Mouse (Mus musculus): Measurements from ENCODE around the gene Ceacam3. TPM values are rescaled to one million over a fixed set of nuclear protein-coding genes. Genes with fewer than 3 reads are reported as not detected.
A peak's percentile ranks its signal among the peaks of the same experiment; 100 is the strongest.
"Not testable (repeated sequence)": the region's sequence is repeated elsewhere in the genome, so short reads cannot be mapped to it uniquely, and the experiment has no call there.

Gene Ceacam3
- polyA plus RNA-seq (2016; fragmentation: Nextera tagmentation; extraction: Ambion mirVana) = not detected in 2 replicates

- H3K36me3 ChIP-seq (replicated peaks) = no peaks in the 10 kb centered on the region
- DNase-seq (ENCODE audit: low spot score) = no peak
- WGBS = 86% methylated on average over 2 of the region's 2 CpGs
- no peak within 1 kb of the TSS for H3K4me3 ChIP-seq
- H3K9me3 ChIP-seq = peaks cover 59% of the 10 kb centered on the region
- H3K27ac ChIP-seq (replicated peaks) = no peak within 1 kb of the TSS
- H3K27me3 ChIP-seq (replicated peaks; ENCODE audit: low read depth, poor library complexity, severe bottlenecking) = no peaks in the 10 kb centered on the region
- no peaks in the 10 kb centered on the region for H3K4me1 ChIP-seq
Observed at GRCm38 (mm10) chr7:17149931-17150330, at the start of gene Ceacam3. Gene Ceacam3 (plus strand): TSS chr7:17150282.

GRCm38 (mm10) chr7:17101631-17102030 lies 48.5 kb upstream of the Ceacam3 start:
- not testable (repeated sequence) for H3K27me3 ChIP-seq (replicated peaks; ENCODE audit: low read depth, poor library complexity, severe bottlenecking); DNase-seq (ENCODE audit: low spot score); H3K36me3 ChIP-seq (replicated peaks); H3K27ac ChIP-seq (replicated peaks); H3K9me3 ChIP-seq; H3K4me3 ChIP-seq; H3K4me1 ChIP-seq
- 90% methylated on average over 13 of the region's 13 CpGs for WGBS

- Histone ChIP-seq H3K9me3 (peaks cover 12% of the 10 kb centered on the region; the same call in 1 of the 2 replicates), H3K27me3 (replicated peaks; ENCODE audit: low read depth, poor library complexity, severe bottlenecking) (no peaks in the 10 kb centered on the region), H3K27ac (replicated peaks) (no peak overlapping the region), H3K36me3 (replicated peaks) (no peaks in the 10 kb centered on the region), H3K4me3 (no peak overlapping the region), H3K4me1 (no peaks in the 10 kb centered on the region)
- no peak for DNase-seq (ENCODE audit: low spot score)
- WGBS = 87% methylated on average over 1 of the region's 1 CpGs
Observed at GRCm38 (mm10) chr7:17135307-17135706, 14.8 kb upstream of the Ceacam3 start.

GRCm38 (mm10) chr7:17155634-17156033 lies 5.6 kb downstream of the Ceacam3 start:
- peak; percentile 16 for DNase-seq (ENCODE audit: low spot score)
- H3K9me3 ChIP-seq = peaks cover 56% of the 10 kb centered on the region
- H3K4me3 ChIP-seq = no peak overlapping the region
- no peaks in the 10 kb centered on the region for H3K36me3 ChIP-seq (replicated peaks)
- no peaks in the 10 kb centered on the region for H3K4me1 ChIP-seq
- WGBS = 41% methylated on average over 2 of the region's 2 CpGs
- H3K27me3 ChIP-seq (replicated peaks; ENCODE audit: low read depth, poor library complexity, severe bottlenecking) = no peaks in the 10 kb centered on the region
- H3K27ac ChIP-seq (replicated peaks) = no peak overlapping the region

- Histone ChIP-seq H3K27ac (replicated peaks) (no peak overlapping the region), H3K4me1 (no peaks in the 10 kb centered on the region), H3K27me3 (replicated peaks; ENCODE audit: low read depth, poor library complexity, severe bottlenecking) (no peaks in the 10 kb centered on the region), H3K4me3 (no peak overlapping the region), H3K36me3 (replicated peaks) (no peaks in the 10 kb centered on the region), H3K9me3 (peaks cover 58% of the 10 kb centered on the region)
- 75% methylated on average over 3 of the region's 3 CpGs for WGBS
- DNase-seq (ENCODE audit: low spot score) = no peak
Observed at GRCm38 (mm10) chr7:17156885-17157677, 7.0 kb downstream of the Ceacam3 start.

- peaks cover 66% of the 10 kb centered on the region for H3K9me3 ChIP-seq
- H3K36me3 ChIP-seq (replicated peaks) = no peaks in the 10 kb centered on the region
- no peaks in the 10 kb centered on the region for H3K4me1 ChIP-seq
- H3K27ac ChIP-seq (replicated peaks) = no peak overlapping the region
- no peak overlapping the region for H3K4me3 ChIP-seq
- WGBS = 86% methylated on average over 7 of the region's 7 CpGs
- DNase-seq (ENCODE audit: low spot score) = no peak
- no peaks in the 10 kb centered on the region for H3K27me3 ChIP-seq (replicated peaks; ENCODE audit: low read depth, poor library complexity, severe bottlenecking)
Observed at GRCm38 (mm10) chr7:17159011-17159410, 8.9 kb downstream of the Ceacam3 start.

- H3K4me3 ChIP-seq = no peak overlapping the region
- 88% methylated on average over 4 of the region's 4 CpGs for WGBS
Observed at GRCm38 (mm10) chr7:17171827-17172226, 21.7 kb downstream of the Ceacam3 start.

GRCm38 (mm10) chr7:17203177-17203576 lies 53.1 kb downstream of the Ceacam3 start, which contains the start of gene Psg29:
Gene Psg29 (plus strand): TSS chr7:17203477.
- Histone ChIP-seq H3K4me3 (no peak within 1 kb of the TSS), H3K27me3 (replicated peaks; ENCODE audit: low read depth, poor library complexity, severe bottlenecking) (no peaks in the 10 kb centered on the region), H3K9me3 (peaks cover 74% of the 10 kb centered on the region), H3K36me3 (replicated peaks) (no peaks in the 10 kb centered on the region), H3K27ac (replicated peaks) (no peak within 1 kb of the TSS), H3K4me1 (no peaks in the 10 kb centered on the region)
- no peak for DNase-seq (ENCODE audit: low spot score)

More at GRCm38 (mm10) chr7:17171827-17172226, 21.7 kb downstream of the Ceacam3 start:
- DNase-seq (ENCODE audit: low spot score) = no peak
- H3K27ac ChIP-seq (replicated peaks) = no peak overlapping the region
- no peaks in the 10 kb centered on the region for H3K4me1 ChIP-seq
- peaks cover 31% of the 10 kb centered on the region for H3K9me3 ChIP-seq
- no peaks in the 10 kb centered on the region for H3K36me3 ChIP-seq (replicated peaks)
- H3K27me3 ChIP-seq (replicated peaks; ENCODE audit: low read depth, poor library complexity, severe bottlenecking) = no peaks in the 10 kb centered on the region

GRCm38 (mm10) chr7:17205530-17206184 lies 55.6 kb downstream of the Ceacam3 start:
- WGBS = 70% methylated on average over 3 of the region's 3 CpGs

More at GRCm38 (mm10) chr7:17205530-17206184, 55.6 kb downstream of the Ceacam3 start:
- H3K4me3 ChIP-seq = no peak overlapping the region
- no peak for DNase-seq (ENCODE audit: low spot score)
- no peak overlapping the region for H3K27ac ChIP-seq (replicated peaks)
- peaks cover 72% of the 10 kb centered on the region for H3K9me3 ChIP-seq
- no peaks in the 10 kb centered on the region for H3K4me1 ChIP-seq
- H3K36me3 ChIP-seq (replicated peaks) = no peaks in the 10 kb centered on the region
- no peaks in the 10 kb centered on the region for H3K27me3 ChIP-seq (replicated peaks; ENCODE audit: low read depth, poor library complexity, severe bottlenecking)

Other genes starting within 250 kb of the Ceacam3 start
- gene Ptgir, start 243.8 kb upstream of the Ceacam3 start, polyA plus RNA-seq (2016; fragmentation: Nextera tagmentation; extraction: Ambion mirVana) = 0.52 and 0.64 TPM in 2 replicates
- 121 and 126 TPM in 2 replicates for gene Calm3, start 226.2 kb upstream of the Ceacam3 start, polyA plus RNA-seq (2016; fragmentation: Nextera tagmentation; extraction: Ambion mirVana)
- gene Pnmal2, start 205.6 kb upstream of the Ceacam3 start, polyA plus RNA-seq (2016; fragmentation: Nextera tagmentation; extraction: Ambion mirVana) = 2.9 and 4.6 TPM in 2 replicates
- 3.4 and 4.0 TPM in 2 replicates for gene Pnmal1, start 190.6 kb upstream of the Ceacam3 start, polyA plus RNA-seq (2016; fragmentation: Nextera tagmentation; extraction: Ambion mirVana)
- gene Gm42372, start 167.2 kb upstream of the Ceacam3 start, polyA plus RNA-seq (2016; fragmentation: Nextera tagmentation; extraction: Ambion mirVana) = 0.59 and 0.86 TPM in 2 replicates
- gene Ccdc8, start 157.6 kb upstream of the Ceacam3 start, polyA plus RNA-seq (2016; fragmentation: Nextera tagmentation; extraction: Ambion mirVana) = 10.5 and 11.9 TPM in 2 replicates
- 138 and 146 TPM in 2 replicates for gene Ppp5c, start 122.4 kb upstream of the Ceacam3 start, polyA plus RNA-seq (2016; fragmentation: Nextera tagmentation; extraction: Ambion mirVana)
- gene Hif3a, start 87.9 kb upstream of the Ceacam3 start, polyA plus RNA-seq (2016; fragmentation: Nextera tagmentation; extraction: Ambion mirVana) = 5.6 and 5.7 TPM in 2 replicates
- gene Psg16, start 76.2 kb upstream of the Ceacam3 start, polyA plus RNA-seq (2016; fragmentation: Nextera tagmentation; extraction: Ambion mirVana) = 0.09 and 0.10 TPM in 2 replicates
- not detected in 2 replicates for gene Psg29, start 53.2 kb downstream of the Ceacam3 start, polyA plus RNA-seq (2016; fragmentation: Nextera tagmentation; extraction: Ambion mirVana)

All from embryonic facial prominence, embryonic 10.5 days (tissue).